Mouse (Mus musculus): ENCODE data around the gene Galr2. TPM values are rescaled to one million over a fixed set of nuclear protein-coding genes. Genes with fewer than 3 reads are reported as not detected.
A peak's percentile ranks its signal among the peaks of the same experiment; 100 is the strongest.

The Galr2 gene
- polyA plus RNA-seq, 1 experiment from 2014 or later: 0.10 TPM

DNA sequence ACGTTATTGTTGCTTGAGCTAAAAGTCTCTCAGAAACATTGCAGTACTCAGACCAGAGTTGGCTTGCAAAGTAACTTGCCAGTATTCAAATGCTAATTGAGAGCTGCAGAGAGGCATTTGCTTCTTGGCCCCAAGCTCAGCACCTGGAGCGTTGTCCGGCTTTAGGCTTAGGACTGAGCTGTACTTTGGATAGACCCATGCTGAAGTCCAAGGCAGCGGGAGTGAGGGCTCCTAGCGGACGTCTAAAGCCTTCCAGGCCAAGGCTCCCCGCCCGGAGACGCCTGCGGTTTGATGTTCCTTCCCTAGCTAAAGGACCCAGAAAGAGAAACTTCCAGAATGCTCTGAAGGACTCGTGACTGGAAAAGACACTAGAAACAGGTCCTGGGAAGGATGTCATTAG, 1.4 kb downstream of the Galr2 start:
- no peak overlapping the region for H3K4me3 ChIP-seq (replicated peaks; ENCODE audit: low read length)
- 0% methylated on average over 11 of the region's 11 CpGs for WGBS
- ATAC-seq: no peak
- H3K27me3 ChIP-seq (replicated peaks; ENCODE audit: control insufficient read depth, insufficient read depth, low read length): peaks cover 56% of the 10 kb centered on the region
- no peaks in the 10 kb centered on the region for H3K9me3 ChIP-seq (ENCODE audit: control insufficient read depth, low read length)
- no peak overlapping the region for H3K27ac ChIP-seq (ENCODE audit: low read length)
- no peak overlapping the region for H3K9ac ChIP-seq (replicated peaks; ENCODE audit: low read depth, low read length)
- H3K36me3 ChIP-seq (ENCODE audit: control insufficient read depth, insufficient read depth): no peaks in the 10 kb centered on the region
- H3K4me2 ChIP-seq (ENCODE audit: low read length): no peak overlapping the region
- H3K4me1 ChIP-seq (replicated peaks; ENCODE audit: control insufficient read depth, insufficient read depth, low read length): peaks cover 14% of the 10 kb centered on the region

DNA sequence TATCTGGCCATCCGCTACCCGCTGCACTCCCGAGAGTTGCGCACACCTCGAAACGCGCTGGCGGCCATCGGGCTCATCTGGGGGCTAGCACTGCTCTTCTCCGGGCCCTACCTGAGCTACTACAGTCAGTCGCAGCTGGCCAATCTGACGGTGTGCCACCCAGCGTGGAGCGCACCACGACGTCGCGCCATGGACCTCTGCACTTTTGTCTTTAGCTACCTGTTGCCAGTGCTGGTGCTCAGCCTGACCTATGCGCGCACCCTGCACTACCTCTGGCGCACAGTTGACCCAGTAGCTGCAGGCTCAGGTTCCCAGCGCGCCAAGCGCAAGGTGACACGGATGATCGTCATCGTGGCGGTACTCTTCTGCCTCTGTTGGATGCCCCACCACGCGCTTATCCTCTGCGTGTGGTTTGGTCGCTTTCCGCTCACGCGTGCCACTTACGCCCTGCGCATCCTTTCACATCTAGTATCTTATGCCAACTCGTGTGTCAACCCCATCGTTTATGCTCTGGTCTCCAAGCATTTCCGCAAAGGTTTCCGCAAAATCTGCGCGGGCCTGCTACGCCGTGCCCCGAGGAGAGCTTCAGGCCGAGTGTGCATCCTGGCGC, 2.3 kb downstream of the Galr2 start:
- 10% methylated on average over 48 of the region's 48 CpGs for WGBS
- Histone ChIP-seq H3K27me3 (replicated peaks; ENCODE audit: control insufficient read depth, insufficient read depth, low read length) (peaks cover 56% of the 10 kb centered on the region), H3K4me2 (ENCODE audit: low read length) (no peak overlapping the region), H3K27ac (ENCODE audit: low read length) (no peak overlapping the region), H3K9ac (replicated peaks; ENCODE audit: low read depth, low read length) (no peak overlapping the region), H3K4me1 (replicated peaks; ENCODE audit: control insufficient read depth, insufficient read depth, low read length) (peaks cover 14% of the 10 kb centered on the region), H3K36me3 (ENCODE audit: control insufficient read depth, insufficient read depth) (0 out of 2 replicates have a peak, but pooled peaks cover under 1% of the 10 kb centered on the region), H3K4me3 (replicated peaks; ENCODE audit: low read length) (no peak overlapping the region), H3K9me3 (ENCODE audit: control insufficient read depth, low read length) (no peaks in the 10 kb centered on the region)
- no peak for ATAC-seq

DNA sequence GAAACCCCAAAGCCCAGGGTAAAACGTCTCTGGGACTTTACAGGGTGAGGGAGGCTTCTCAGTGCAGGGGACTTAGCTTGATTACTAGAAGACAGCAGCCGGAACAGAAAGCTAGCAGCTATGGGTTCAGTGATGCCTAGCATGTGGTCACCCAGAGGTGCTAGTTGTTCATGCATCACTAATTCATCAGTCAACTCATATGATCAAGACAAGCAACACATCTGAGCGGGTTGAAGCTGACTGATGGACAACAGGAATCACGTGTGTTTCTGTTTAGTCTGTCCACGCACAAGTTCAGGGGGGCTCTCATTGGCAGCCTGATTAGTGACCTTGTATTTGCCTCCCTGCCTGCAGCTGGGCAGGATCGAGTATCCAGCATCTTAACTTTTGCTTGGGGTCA, 3.2 kb downstream of the Galr2 start:
- Histone ChIP-seq H3K4me2 (ENCODE audit: low read length) (no peak overlapping the region), H3K4me3 (replicated peaks; ENCODE audit: low read length) (no peak overlapping the region), H3K9ac (replicated peaks; ENCODE audit: low read depth, low read length) (no peak overlapping the region), H3K4me1 (replicated peaks; ENCODE audit: control insufficient read depth, insufficient read depth, low read length) (peaks cover 14% of the 10 kb centered on the region), H3K27me3 (replicated peaks; ENCODE audit: control insufficient read depth, insufficient read depth, low read length) (peaks cover 56% of the 10 kb centered on the region), H3K27ac (ENCODE audit: low read length) (no peak overlapping the region), H3K36me3 (ENCODE audit: control insufficient read depth, insufficient read depth) (peaks cover 6% of the 10 kb centered on the region; the same call in 1 of the 2 replicates), H3K9me3 (ENCODE audit: control insufficient read depth, low read length) (no peaks in the 10 kb centered on the region)
- WGBS: 61% methylated on average over 6 of the region's 6 CpGs
- no peak for ATAC-seq

DNA sequence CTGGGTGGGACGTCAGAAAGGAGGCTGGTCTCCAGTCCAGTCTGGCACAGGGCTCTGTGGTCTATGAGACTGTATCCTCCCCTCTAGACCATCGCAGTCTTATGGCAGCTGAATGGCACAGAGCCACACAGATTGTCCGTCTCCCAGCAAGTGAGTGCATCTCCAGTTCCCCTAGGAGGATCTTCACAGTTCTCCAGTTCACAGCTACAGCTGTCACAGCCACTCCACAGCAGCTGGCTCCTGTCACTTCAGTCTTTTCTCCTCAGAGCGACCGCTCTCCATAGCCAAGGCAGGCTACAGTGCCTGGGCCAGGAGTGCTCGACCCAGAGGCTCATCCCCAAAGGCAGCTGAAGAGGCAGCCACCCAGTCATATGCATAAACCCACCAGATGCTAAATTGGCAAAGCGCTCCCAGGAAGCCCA, 5.0 kb downstream of the Galr2 start:
- no peaks in the 10 kb centered on the region for H3K9me3 ChIP-seq (ENCODE audit: control insufficient read depth, low read length)
- H3K27me3 ChIP-seq (replicated peaks; ENCODE audit: control insufficient read depth, insufficient read depth, low read length): peaks cover 45% of the 10 kb centered on the region
- no peak overlapping the region for H3K4me3 ChIP-seq (replicated peaks; ENCODE audit: low read length)
- ATAC-seq: no peak
- WGBS: 70% methylated on average over 7 of the region's 7 CpGs
- H3K4me1 ChIP-seq (replicated peaks; ENCODE audit: control insufficient read depth, insufficient read depth, low read length): peaks cover 14% of the 10 kb centered on the region
- peaks cover 6% of the 10 kb centered on the region for H3K36me3 ChIP-seq (ENCODE audit: control insufficient read depth, insufficient read depth)
- no peak overlapping the region for H3K9ac ChIP-seq (replicated peaks; ENCODE audit: low read depth, low read length)
- no peak overlapping the region for H3K27ac ChIP-seq (ENCODE audit: low read length)
- H3K4me2 ChIP-seq (ENCODE audit: low read length): no peak overlapping the region

- peaks cover 3% of the 10 kb centered on the region for H3K4me1 ChIP-seq (replicated peaks; ENCODE audit: control insufficient read depth, insufficient read depth, low read length)
- H3K4me2 ChIP-seq (ENCODE audit: low read length): no peak overlapping the region
- H3K9me3 ChIP-seq (ENCODE audit: control insufficient read depth, low read length): no peaks in the 10 kb centered on the region
- H3K36me3 ChIP-seq (ENCODE audit: control insufficient read depth, insufficient read depth): peaks cover 9% of the 10 kb centered on the region
- peaks cover 29% of the 10 kb centered on the region for H3K27me3 ChIP-seq (replicated peaks; ENCODE audit: control insufficient read depth, insufficient read depth, low read length)
- no peak overlapping the region for H3K27ac ChIP-seq (ENCODE audit: low read length)
- no peak overlapping the region for H3K4me3 ChIP-seq (replicated peaks; ENCODE audit: low read length)
- H3K9ac ChIP-seq (replicated peaks; ENCODE audit: low read depth, low read length): no peak overlapping the region
- no peak for ATAC-seq
- 79% methylated on average over 5 of the region's 5 CpGs for WGBS
These were observed 6.6 kb downstream of the Galr2 start for GRCm38 (mm10) chr11:116287351-116287750.

- Histone ChIP-seq H3K4me3 (replicated peaks; ENCODE audit: low read length) (no peak overlapping the region), H3K27me3 (replicated peaks; ENCODE audit: control insufficient read depth, insufficient read depth, low read length) (no peaks in the 10 kb centered on the region), H3K4me1 (replicated peaks; ENCODE audit: control insufficient read depth, insufficient read depth, low read length) (no peaks in the 10 kb centered on the region), H3K9ac (replicated peaks; ENCODE audit: low read depth, low read length) (no peak overlapping the region), H3K27ac (ENCODE audit: low read length) (no peak overlapping the region), H3K4me2 (ENCODE audit: low read length) (no peak overlapping the region), H3K36me3 (ENCODE audit: control insufficient read depth, insufficient read depth) (peaks cover 9% of the 10 kb centered on the region), H3K9me3 (ENCODE audit: control insufficient read depth, low read length) (no peaks in the 10 kb centered on the region)
- ATAC-seq: no peak
- WGBS: 76% methylated on average over 8 of the region's 8 CpGs
These were observed 9.8 kb downstream of the Galr2 start for GRCm38 (mm10) chr11:116290556-116290955.

GRCm38 (mm10) chr11:116292401-116292800, 11.7 kb downstream of the Galr2 start:
- no peaks in the 10 kb centered on the region for H3K4me1 ChIP-seq (replicated peaks; ENCODE audit: control insufficient read depth, insufficient read depth, low read length)
- H3K9me3 ChIP-seq (ENCODE audit: control insufficient read depth, low read length): no peaks in the 10 kb centered on the region
- H3K9ac ChIP-seq (replicated peaks; ENCODE audit: low read depth, low read length): no peak overlapping the region
- H3K27me3 ChIP-seq (replicated peaks; ENCODE audit: control insufficient read depth, insufficient read depth, low read length): no peaks in the 10 kb centered on the region
- no peak overlapping the region for H3K27ac ChIP-seq (ENCODE audit: low read length)
- 93% methylated on average over 13 of the region's 13 CpGs for WGBS
- peaks cover 11% of the 10 kb centered on the region for H3K36me3 ChIP-seq (ENCODE audit: control insufficient read depth, insufficient read depth)
- no peak overlapping the region for H3K4me3 ChIP-seq (replicated peaks; ENCODE audit: low read length)
- no peak overlapping the region for H3K4me2 ChIP-seq (ENCODE audit: low read length)
- no peak for ATAC-seq

- H3K27ac ChIP-seq (ENCODE audit: low read length): no peak overlapping the region
- 88% methylated on average over 12 of the region's 12 CpGs for WGBS
- no peaks in the 10 kb centered on the region for H3K4me1 ChIP-seq (replicated peaks; ENCODE audit: control insufficient read depth, insufficient read depth, low read length)
- H3K4me3 ChIP-seq (replicated peaks; ENCODE audit: low read length): no peak overlapping the region
- ATAC-seq: no peak
- no peak overlapping the region for H3K9ac ChIP-seq (replicated peaks; ENCODE audit: low read depth, low read length)
- no peaks in the 10 kb centered on the region for H3K9me3 ChIP-seq (ENCODE audit: control insufficient read depth, low read length)
- no peaks in the 10 kb centered on the region for H3K27me3 ChIP-seq (replicated peaks; ENCODE audit: control insufficient read depth, insufficient read depth, low read length)
- H3K4me2 ChIP-seq (ENCODE audit: low read length): no peak overlapping the region
- H3K36me3 ChIP-seq (ENCODE audit: control insufficient read depth, insufficient read depth): peaks cover 13% of the 10 kb centered on the region
These were observed 12.9 kb downstream of the Galr2 start for GRCm38 (mm10) chr11:116293538-116294137.

- no peak overlapping the region for H3K9ac ChIP-seq (replicated peaks; ENCODE audit: low read depth, low read length)
- H3K4me1 ChIP-seq (replicated peaks; ENCODE audit: control insufficient read depth, insufficient read depth, low read length): no peaks in the 10 kb centered on the region
- H3K9me3 ChIP-seq (ENCODE audit: control insufficient read depth, low read length): no peaks in the 10 kb centered on the region
- peak; percentile 61; the same call in 1 of the 2 replicates for ATAC-seq
- H3K4me2 ChIP-seq (ENCODE audit: low read length): no peak overlapping the region
- no peaks in the 10 kb centered on the region for H3K27me3 ChIP-seq (replicated peaks; ENCODE audit: control insufficient read depth, insufficient read depth, low read length)
- H3K4me3 ChIP-seq (replicated peaks; ENCODE audit: low read length): no peak overlapping the region
- H3K36me3 ChIP-seq (ENCODE audit: control insufficient read depth, insufficient read depth): peaks cover 17% of the 10 kb centered on the region
- WGBS: 31% methylated on average over 5 of the region's 5 CpGs
- no peak overlapping the region for H3K27ac ChIP-seq (ENCODE audit: low read length)
These were observed 13.6 kb downstream of the Galr2 start for GRCm38 (mm10) chr11:116294319-116294718.

Measured in forebrain, embryonic 16.5 days (tissue).